Mouse (Mus musculus) lung, embryonic 16.5 days (tissue): Measurements from ENCODE around the gene Isg20l2. TPM values are rescaled to one million over a fixed set of nuclear protein-coding genes. Genes with fewer than 3 reads are reported as not detected.

Experiments used
- ATAC-seq: fragments of 200-750 bp; cut with Nextera tagmentation; 2 replicates; pipeline ENCODE4 v1.8.0; 2017; ENCODE audit warnings: low read depth, mild to moderate bottlenecking, moderate library complexity
- H3K27ac ChIP-seq: fragments of 300-500 bp; sonication (generic); 2 replicates; pipeline ENCODE4 v1.5.1; 2014; ENCODE audit warnings: mild to moderate bottlenecking, control low read depth, low read length
- H3K27me3 ChIP-seq: fragments of 300-500 bp; sonication (generic); 2 replicates; pipeline ENCODE4 v1.6.1; 2014; ENCODE audit warnings: low read depth, low read length, mixed read lengths; ENCODE audit not compliant: control insufficient read depth, insufficient read depth
- H3K36me3 ChIP-seq: fragments of 300-500 bp; sonication (generic); 2 replicates; pipeline ENCODE4 v1.6.1; 2014; ENCODE audit warnings: low read length; ENCODE audit not compliant: control insufficient read depth, insufficient read depth
- H3K4me1 ChIP-seq: fragments of 300-500 bp; sonication (generic); replicated peaks from 2 replicates; pipeline ENCODE4 v1.6.1; 2014; ENCODE audit warnings: low read length, mixed read lengths; ENCODE audit not compliant: control insufficient read depth, insufficient read depth
- H3K4me2 ChIP-seq: fragments of 300-500 bp; sonication (generic); 2 replicates; pipeline ENCODE4 v1.6.1; 2014; ENCODE audit warnings: low read depth, low read length, control low read depth
- H3K4me3 ChIP-seq: fragments of 300-500 bp; sonication (generic); 2 replicates; pipeline ENCODE4 v1.5.1; 2014; ENCODE audit warnings: mild to moderate bottlenecking, low read length, control low read depth
- H3K9ac ChIP-seq: fragments of 300-500 bp; sonication (generic); 2 replicates; pipeline ENCODE4 v1.6.1; 2014; ENCODE audit warnings: low read length, control low read depth
- H3K9me3 ChIP-seq: fragments of 300-500 bp; sonication (generic); 2 replicates; pipeline ENCODE4 v1.6.1; 2016; ENCODE audit warnings: low read length; ENCODE audit not compliant: control insufficient read depth
- WGBS: fragments of 180-500 bp; shearing (Covaris S2); extraction: QIAGEN DNeasy Blood & Tissue Kit; methylation state at CpG from one replicate; pipeline ENCODE4 v1.1.7; 2014; 5-methylcytosine and 5-hydroxymethylcytosine counted together
- polyA plus RNA-seq: library from polyadenylated mRNA; unstranded; fragments of >200 nt; fragmentation: Nextera tagmentation; extraction: Ambion mirVana; gene quantifications from 2 replicates; pipeline ENCODE4 v1.2.1, GENCODE M21; 2015

Isg20l2 gene
- polyA plus RNA-seq, 1 experiment from 2014 or later: 54.8 TPM

- H3K4me1 ChIP-seq: peaks cover 9% of the 10 kb centered on the region
- peak overlapping the region; percentile 79 for H3K9ac ChIP-seq
- no peaks in the 10 kb centered on the region for H3K36me3 ChIP-seq
- H3K9me3 ChIP-seq: no peaks in the 10 kb centered on the region
- peak overlapping the region; percentile 76 for H3K4me2 ChIP-seq
- under 1% methylated on average over 27 of the region's 27 CpGs for WGBS
- H3K27me3 ChIP-seq: no peaks in the 10 kb centered on the region
- H3K27ac ChIP-seq: peak overlapping the region; percentile 95
- ATAC-seq: peak; percentile 99
- H3K4me3 ChIP-seq: peak overlapping the region; percentile 58
Measured at GRCm38 (mm10) chr3:87960586-87961191, 30.6 kb downstream of the Isg20l2 start.

DNA sequence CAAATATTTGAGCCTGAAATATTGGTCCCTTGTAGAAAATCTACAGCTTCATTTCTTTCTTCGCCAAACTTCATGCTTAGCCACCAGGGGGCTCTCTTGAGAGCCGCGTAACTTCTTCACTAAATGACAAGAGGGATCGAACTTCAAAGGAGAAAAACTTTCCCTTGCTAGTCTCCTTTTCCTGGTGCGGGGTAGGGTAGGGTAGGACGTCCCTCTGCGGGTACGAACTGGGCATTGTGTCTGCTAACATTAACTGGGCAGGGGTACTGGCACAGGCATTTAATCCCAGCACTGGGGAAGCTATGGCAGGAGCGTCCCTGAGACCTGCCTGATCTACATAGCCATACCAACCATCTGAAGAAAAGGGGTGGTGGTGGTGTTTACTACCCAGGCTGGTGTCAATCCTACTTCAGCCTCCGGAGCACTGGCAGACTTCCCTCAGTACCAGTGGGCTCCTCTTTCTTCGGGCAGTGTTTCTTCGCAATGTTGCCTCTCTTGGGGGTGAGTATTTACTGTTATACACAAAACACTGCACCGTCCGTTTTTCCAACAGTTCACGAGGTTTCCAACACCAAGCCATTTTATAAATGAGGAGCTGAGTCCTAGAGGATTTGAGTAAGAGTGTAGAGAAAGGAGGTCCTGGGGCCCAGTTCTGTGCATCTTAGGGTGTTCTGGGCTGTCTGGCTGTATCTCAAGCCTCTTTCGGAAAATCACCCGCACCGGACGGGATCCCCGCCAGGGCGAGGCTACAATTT lies 40.2 kb downstream of the Isg20l2 start:
- Histone ChIP-seq H3K9ac (peak overlapping the region; percentile 78), H3K4me3 (peak overlapping the region; percentile 61), H3K27ac (peak overlapping the region; percentile 63), H3K27me3 (no peaks in the 10 kb centered on the region; the same call in 1 of the 2 replicates), H3K9me3 (no peaks in the 10 kb centered on the region), H3K36me3 (no peaks in the 10 kb centered on the region), H3K4me1 (peaks cover 41% of the 10 kb centered on the region), H3K4me2 (peak overlapping the region; percentile 90)
- ATAC-seq: peak; percentile 15; the same call in 1 of the 2 replicates
- WGBS: under 1% methylated on average over 21 of the region's 21 CpGs

DNA sequence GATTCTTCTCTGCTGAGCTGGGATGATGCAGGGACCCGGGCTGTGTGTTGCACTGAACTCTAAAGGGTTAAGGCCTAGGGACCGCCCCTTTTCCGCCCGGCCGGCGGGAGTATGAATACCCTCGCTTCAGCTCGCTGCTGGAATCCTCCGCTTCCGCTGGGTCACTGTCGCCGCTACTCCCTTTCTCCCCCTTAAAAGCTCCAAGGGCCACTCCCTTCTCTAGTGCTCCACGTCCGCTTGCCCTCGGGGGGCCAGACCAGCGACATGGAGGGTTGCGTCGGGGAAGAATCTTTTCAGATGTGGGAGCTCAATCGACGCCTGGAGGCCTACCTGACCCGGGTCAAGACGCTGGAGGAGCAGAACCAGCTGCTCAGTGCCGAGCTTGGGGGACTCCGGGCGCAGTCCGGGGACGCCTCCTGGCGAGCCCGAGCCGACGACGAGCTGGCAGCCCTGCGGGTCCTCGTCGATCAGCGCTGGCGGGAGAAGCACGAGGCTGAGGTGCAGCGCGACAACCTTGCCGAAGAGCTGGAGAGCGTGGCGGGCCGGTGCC lies 40.9 kb downstream of the Isg20l2 start, which contains the start of gene Nes:
Gene Nes, plus strand, starts transcription at position 140 of the 550 bp plus-strand sequence.
- 0% methylated on average over 44 of the region's 44 CpGs for WGBS
- ATAC-seq: peak; percentile 79
- H3K36me3 ChIP-seq: no peaks in the 10 kb centered on the region
- H3K4me1 ChIP-seq: peaks cover 41% of the 10 kb centered on the region
- H3K27me3 ChIP-seq: no peaks in the 10 kb centered on the region; the same call in 1 of the 2 replicates
- H3K9ac ChIP-seq: peak within 1 kb of the TSS; percentile 78
- H3K9me3 ChIP-seq: no peaks in the 10 kb centered on the region
- peak within 1 kb of the TSS; percentile 61 for H3K4me3 ChIP-seq
- peak within 1 kb of the TSS; percentile 63 for H3K27ac ChIP-seq
- H3K4me2 ChIP-seq: peak within 1 kb of the TSS; percentile 90

- ATAC-seq: peak; percentile 50
- peak overlapping the region; percentile 90 for H3K4me2 ChIP-seq
- H3K36me3 ChIP-seq: no peaks in the 10 kb centered on the region
- WGBS: under 1% methylated on average over 56 of the region's 60 CpGs
- peak overlapping the region; percentile 38 for H3K27ac ChIP-seq
- H3K4me3 ChIP-seq: peak overlapping the region; percentile 61
- H3K9ac ChIP-seq: peak overlapping the region; percentile 78
- H3K4me1 ChIP-seq: peaks cover 41% of the 10 kb centered on the region
- no peaks in the 10 kb centered on the region; the same call in 1 of the 2 replicates for H3K27me3 ChIP-seq
- no peaks in the 10 kb centered on the region for H3K9me3 ChIP-seq
Measured at GRCm38 (mm10) chr3:87971489-87972202, 41.5 kb downstream of the Isg20l2 start.

DNA sequence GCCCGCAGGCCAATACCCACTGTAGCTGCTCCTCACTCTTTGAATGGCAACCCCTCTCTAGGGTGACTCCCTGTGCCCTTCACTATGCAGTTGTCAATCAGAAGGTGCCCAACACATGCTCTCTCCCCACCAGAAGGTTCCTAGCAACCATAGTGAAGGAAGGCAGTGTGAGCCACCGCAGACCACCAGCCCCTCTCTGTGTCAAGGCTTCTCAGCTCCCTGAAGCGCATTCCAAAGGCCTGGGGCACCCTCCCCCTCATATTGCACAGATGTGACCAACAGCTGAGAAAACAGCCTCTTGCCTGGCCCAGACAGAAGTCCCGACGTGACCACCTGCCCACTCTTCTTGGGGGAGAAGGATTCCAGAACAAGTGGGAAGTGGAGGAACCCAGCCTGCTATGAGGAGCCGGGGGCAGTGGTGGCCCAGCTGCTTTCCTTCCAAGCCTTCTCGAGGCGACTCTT lies 42.1 kb downstream of the Isg20l2 start:
- ATAC-seq: no peak
- Histone ChIP-seq H3K4me3 (peak overlapping the region; percentile 61), H3K4me1 (peaks cover 41% of the 10 kb centered on the region), H3K27me3 (no peaks in the 10 kb centered on the region; the same call in 1 of the 2 replicates), H3K27ac (no peak overlapping the region), H3K9me3 (no peaks in the 10 kb centered on the region), H3K4me2 (peak overlapping the region; percentile 90), H3K36me3 (no peaks in the 10 kb centered on the region), H3K9ac (peak overlapping the region; percentile 78)
- 11% methylated on average over 8 of the region's 8 CpGs for WGBS

GRCm38 (mm10) chr3:87972776-87973175 lies 42.7 kb downstream of the Isg20l2 start:
- Histone ChIP-seq H3K4me1 (peaks cover 41% of the 10 kb centered on the region), H3K27me3 (no peaks in the 10 kb centered on the region; the same call in 1 of the 2 replicates), H3K4me2 (peak overlapping the region; percentile 90), H3K4me3 (peak overlapping the region; percentile 61), H3K36me3 (no peaks in the 10 kb centered on the region), H3K9ac (peak overlapping the region; percentile 78), H3K9me3 (no peaks in the 10 kb centered on the region), H3K27ac (0 out of 2 replicates have a peak overlapping the region, but pooled peaks have one; percentile 4)
- WGBS: 24% methylated on average over 5 of the region's 5 CpGs
- ATAC-seq: no peak

DNA sequence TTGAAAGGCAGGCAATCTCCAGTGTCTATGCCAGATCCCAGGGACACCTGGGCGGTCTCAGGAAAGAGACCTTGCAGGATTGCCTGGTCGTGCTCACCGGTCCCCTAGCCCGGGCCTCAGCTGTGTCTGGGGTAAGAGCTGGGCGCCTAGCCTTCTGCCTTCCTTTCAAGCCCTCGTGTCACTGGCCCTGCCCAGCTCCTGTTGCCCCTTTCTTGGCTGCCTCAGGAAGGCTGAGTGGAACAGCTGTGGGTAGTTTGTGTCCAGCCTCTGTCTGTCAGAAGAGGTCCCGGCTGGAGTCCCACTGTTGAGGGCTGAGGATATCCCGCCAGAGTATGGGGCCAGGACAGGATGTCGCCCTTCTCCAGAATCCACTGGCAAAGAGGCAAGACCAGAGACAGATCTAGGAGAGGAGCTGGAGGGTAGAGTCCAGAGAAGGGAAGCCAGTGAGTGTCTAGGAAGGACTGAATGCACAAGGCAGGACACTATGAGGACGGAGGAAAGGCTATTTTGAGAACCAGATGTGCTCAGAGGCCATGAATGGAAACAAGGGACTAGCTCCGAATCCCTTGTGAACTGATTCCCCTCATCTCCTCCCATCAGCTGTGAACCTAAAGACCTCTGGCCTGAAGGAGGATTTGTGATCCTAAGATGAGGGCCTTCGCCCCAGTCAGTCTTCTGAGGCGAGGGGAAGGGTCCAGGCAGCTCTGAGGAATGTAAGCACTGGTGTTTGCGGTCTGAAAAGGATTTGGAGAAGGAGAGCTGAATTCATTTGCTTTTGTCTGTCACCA lies 43.7 kb downstream of the Isg20l2 start:
- ATAC-seq: no peak
- 42% methylated on average over 14 of the region's 14 CpGs for WGBS
- no peaks in the 10 kb centered on the region for H3K36me3 ChIP-seq
- peak overlapping the region; percentile 90 for H3K4me2 ChIP-seq
- H3K27me3 ChIP-seq: no peaks in the 10 kb centered on the region; the same call in 1 of the 2 replicates
- peak overlapping the region; percentile 46; the same call in 1 of the 2 replicates for H3K27ac ChIP-seq
- peak overlapping the region; percentile 49 for H3K9ac ChIP-seq
- H3K9me3 ChIP-seq: no peaks in the 10 kb centered on the region
- H3K4me3 ChIP-seq: peak overlapping the region; percentile 61
- H3K4me1 ChIP-seq: peaks cover 41% of the 10 kb centered on the region

- H3K4me3 ChIP-seq: peak overlapping the region; percentile 61
Measured at GRCm38 (mm10) chr3:87974381-87974987, 44.4 kb downstream of the Isg20l2 start.

More at GRCm38 (mm10) chr3:87974381-87974987, 44.4 kb downstream of the Isg20l2 start:
- H3K4me2 ChIP-seq: peak overlapping the region; percentile 90
- H3K9me3 ChIP-seq: no peaks in the 10 kb centered on the region
- H3K4me1 ChIP-seq: peaks cover 41% of the 10 kb centered on the region
- 0 out of 2 replicates have a peak overlapping the region, but pooled peaks have one; percentile 46 for H3K27ac ChIP-seq
- no peaks in the 10 kb centered on the region for H3K36me3 ChIP-seq
- WGBS: 28% methylated on average over 12 of the region's 12 CpGs
- peak overlapping the region; percentile 49; the same call in 1 of the 2 replicates for H3K9ac ChIP-seq
- no peaks in the 10 kb centered on the region; the same call in 1 of the 2 replicates for H3K27me3 ChIP-seq
- no peak; the same call in 1 of the 2 replicates for ATAC-seq
